Mouse (Mus musculus): ENCODE results near the gene Zfp523.

DNA sequence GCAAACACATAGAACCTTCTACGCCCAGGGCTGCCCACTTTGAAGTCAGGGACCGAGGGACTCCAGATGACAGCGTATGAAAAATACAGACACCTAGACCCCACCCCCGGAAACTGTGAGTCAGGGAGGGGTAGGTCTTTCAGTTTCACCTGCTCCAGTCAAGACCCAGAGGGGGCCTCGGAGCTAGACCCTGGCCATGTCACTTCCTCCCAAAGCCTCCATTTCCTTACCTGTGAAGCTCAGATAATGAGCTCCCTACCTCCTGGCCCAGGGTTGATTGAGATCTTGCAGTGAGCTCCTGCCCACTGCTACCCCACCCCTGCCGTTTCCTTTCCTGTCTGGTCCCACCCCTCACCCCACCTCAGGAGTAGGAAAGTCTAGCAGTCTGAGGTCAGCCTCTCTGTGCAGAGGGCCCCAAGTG, 35.0 kb downstream of the Zfp523 start:
- TF ChIP-seq ETS1 (IDR thresholded peaks at IDR 0.05; ENCODE audit: low read depth, low read length) (peak; percentile 62), ZMIZ1 (IDR thresholded peaks at IDR 0.05; ENCODE audit: low read depth, low read length) (no peak), CTCF (IDR thresholded peaks at IDR 0.05 in 2 of 3, conservative IDR thresholded peaks at IDR 0.05 in 1 of 3; ENCODE audit: control insufficient read depth in 1 of 3, insufficient read depth in 1 of 3, low read depth in 2 of 3, low read length in 3 of 3, poor library complexity in 1 of 3, severe bottlenecking in 1 of 3) (no peak), SIN3A (IDR thresholded peaks at IDR 0.05; ENCODE audit: low read length) (peak; percentile 50; the same call in 1 of the 2 replicates), POLR2AphosphoS2 (IDR thresholded peaks at IDR 0.05; ENCODE audit: low read length) (peak; percentile 27; the same call in 1 of the 2 replicates), ELF1 (IDR thresholded peaks at IDR 0.05; ENCODE audit: low read depth, low read length) (no peak), USF1 (IDR thresholded peaks at IDR 0.05; ENCODE audit: low read depth, low read length) (no peak), GABPA (IDR thresholded peaks at IDR 0.05; ENCODE audit: low read depth, low read length) (no peak), SMC3 (IDR thresholded peaks at IDR 0.05; ENCODE audit: low read depth, low read length) (no peak), POLR2A (IDR thresholded peaks at IDR 0.05; ENCODE audit: control insufficient read depth in 1 of 2, insufficient read depth in 1 of 2, low read depth in 1 of 2, low read length in 2 of 2, poor library complexity in 1 of 2) (peak in 1 of 2 experiments; percentile 31; a peak in 1 of 4 replicates)
